Mouse (Mus musculus) heart, embryonic 11.5 days (tissue): ENCODE results near the gene Nthl1. TPM values are rescaled to one million over a fixed set of nuclear protein-coding genes. Genes with fewer than 3 reads are reported as not detected.
A peak's percentile ranks its signal among the peaks of the same experiment; 100 is the strongest.

Experiments
- ATAC-seq: fragments of 200-750 bp; cut with Nextera tagmentation; replicated peaks from 2 replicates; pipeline ENCODE4 v1.8.0; 2017; ENCODE audit warnings: moderate library complexity; ENCODE audit not compliant: insufficient number of reproducible peaks, low FRiP score, low TSS enrichment
- H3K27ac ChIP-seq: fragments of 300-500 bp; sonication (generic); 2 replicates; pipeline ENCODE4 v1.5.1; 2014; ENCODE audit warnings: mild to moderate bottlenecking, low read depth, low read length
- H3K27me3 ChIP-seq: fragments of 300-500 bp; sonication (generic); 2 replicates; pipeline ENCODE4 v1.6.1; 2014; ENCODE audit warnings: mild to moderate bottlenecking, low read length, mixed read lengths; ENCODE audit not compliant: control insufficient read depth, insufficient read depth
- H3K36me3 ChIP-seq: fragments of 300-500 bp; sonication (generic); 2 replicates; pipeline ENCODE4 v1.6.1; 2014; ENCODE audit warnings: mild to moderate bottlenecking, low read length, moderate library complexity, mixed read lengths; ENCODE audit not compliant: control insufficient read depth, insufficient read depth
- H3K4me1 ChIP-seq: fragments of 300-500 bp; sonication (generic); 2 replicates; pipeline ENCODE4 v1.6.1; 2014; ENCODE audit warnings: low read length; ENCODE audit not compliant: control insufficient read depth, insufficient read depth
- H3K4me2 ChIP-seq: fragments of 300-500 bp; sonication (generic); 2 replicates; pipeline ENCODE4 v1.6.1; 2014; ENCODE audit warnings: mild to moderate bottlenecking, moderate library complexity
- H3K4me3 ChIP-seq: fragments of 300-500 bp; sonication (generic); 2 replicates; pipeline ENCODE4 v1.5.1; 2014; ENCODE audit warnings: low read depth, low read length
- H3K9ac ChIP-seq: fragments of 300-500 bp; sonication (generic); 2 replicates; pipeline ENCODE4 v1.6.1; 2014; ENCODE audit warnings: mild to moderate bottlenecking, low read depth, low read length, moderate library complexity
- H3K9me3 ChIP-seq: fragments of 300-500 bp; sonication (generic); replicated peaks from 2 replicates; pipeline ENCODE4 v1.6.1; 2016; ENCODE audit warnings: low read length; ENCODE audit not compliant: control insufficient read depth
- WGBS: fragments of 180-500 bp; shearing (Covaris S2); extraction: QIAGEN DNeasy Blood & Tissue Kit; methylation state at CpG from one replicate; pipeline ENCODE4 v1.1.7; 2014; ENCODE audit not compliant: insufficient replicate concordance; 5-methylcytosine and 5-hydroxymethylcytosine counted together
- polyA plus RNA-seq: library from polyadenylated mRNA; unstranded; fragments of >200 nt; fragmentation: Nextera tagmentation; extraction: Ambion mirVana; gene quantifications from 2 replicates; pipeline ENCODE4 v1.2.1, GENCODE M21; 2014

Gene Nthl1
- polyA plus RNA-seq, 1 experiment from 2014 or later, result 9.8 TPM

- no peak overlapping the region for H3K4me2 ChIP-seq
- no peak overlapping the region for H3K27ac ChIP-seq
- peaks cover 45% of the 10 kb centered on the region for H3K27me3 ChIP-seq
- H3K9me3 ChIP-seq, result no peaks in the 10 kb centered on the region
- H3K4me3 ChIP-seq, result no peak overlapping the region
- WGBS, result 85% methylated on average over 14 of the region's 14 CpGs
- H3K4me1 ChIP-seq, result peaks cover 39% of the 10 kb centered on the region
- no peak for ATAC-seq
- no peak overlapping the region for H3K9ac ChIP-seq
- H3K36me3 ChIP-seq, result peaks cover 2% of the 10 kb centered on the region; the same call in 1 of the 2 replicates
Measured at GRCm38 (mm10) chr17:24641944-24642343, 9.5 kb downstream of the Nthl1 start.

GRCm38 (mm10) chr17:24642791-24643343, 10.4 kb downstream of the Nthl1 start:
- WGBS, result 65% methylated on average over 6 of the region's 6 CpGs
- no peak for ATAC-seq
- H3K4me2 ChIP-seq, result no peak overlapping the region
- H3K9me3 ChIP-seq, result no peaks in the 10 kb centered on the region
- peaks cover 48% of the 10 kb centered on the region for H3K27me3 ChIP-seq
- H3K36me3 ChIP-seq, result peaks cover 2% of the 10 kb centered on the region; the same call in 1 of the 2 replicates
- H3K27ac ChIP-seq, result no peak overlapping the region
- H3K4me1 ChIP-seq, result peaks cover 40% of the 10 kb centered on the region
- H3K4me3 ChIP-seq, result no peak overlapping the region
- H3K9ac ChIP-seq, result no peak overlapping the region

- peaks cover 48% of the 10 kb centered on the region for H3K27me3 ChIP-seq
- peaks cover 43% of the 10 kb centered on the region for H3K4me1 ChIP-seq
- 32% methylated on average over 7 of the region's 7 CpGs for WGBS
- H3K27ac ChIP-seq, result peak overlapping the region; percentile 88
- no peak overlapping the region for H3K4me3 ChIP-seq
- no peaks in the 10 kb centered on the region for H3K9me3 ChIP-seq
- H3K36me3 ChIP-seq, result peaks cover 2% of the 10 kb centered on the region; the same call in 1 of the 2 replicates
- H3K4me2 ChIP-seq, result peak overlapping the region; percentile 20
- ATAC-seq, result peak; percentile 43
- H3K9ac ChIP-seq, result peak overlapping the region; percentile 61
Measured at GRCm38 (mm10) chr17:24644030-24644715, 11.7 kb downstream of the Nthl1 start.

GRCm38 (mm10) chr17:24644875-24645721, 12.6 kb downstream of the Nthl1 start:
- Histone ChIP-seq H3K27ac (peak overlapping the region; percentile 88), H3K9me3 (no peaks in the 10 kb centered on the region), H3K4me3 (no peak overlapping the region), H3K36me3 (peaks cover 2% of the 10 kb centered on the region; the same call in 1 of the 2 replicates), H3K4me2 (peak overlapping the region; percentile 20), H3K9ac (peak overlapping the region; percentile 62), H3K4me1 (peaks cover 44% of the 10 kb centered on the region), H3K27me3 (peaks cover 42% of the 10 kb centered on the region)
- ATAC-seq, result peak; percentile 13; the same call in 1 of the 2 replicates
- 64% methylated on average over 9 of the region's 9 CpGs for WGBS

GRCm38 (mm10) chr17:24645916-24646315, 13.4 kb downstream of the Nthl1 start:
- peaks cover 41% of the 10 kb centered on the region for H3K27me3 ChIP-seq
- WGBS, result 54% methylated on average over 3 of the region's 3 CpGs
- H3K36me3 ChIP-seq, result no peaks in the 10 kb centered on the region
- H3K4me3 ChIP-seq, result no peak overlapping the region
- H3K4me2 ChIP-seq, result peak overlapping the region; percentile 20; the same call in 1 of the 2 replicates
- H3K4me1 ChIP-seq, result peaks cover 47% of the 10 kb centered on the region
- H3K9me3 ChIP-seq, result no peaks in the 10 kb centered on the region
- H3K27ac ChIP-seq, result peak overlapping the region; percentile 88
- no peak overlapping the region for H3K9ac ChIP-seq
- ATAC-seq, result no peak

GRCm38 (mm10) chr17:24646381-24646780, 13.9 kb downstream of the Nthl1 start:
- H3K4me1 ChIP-seq, result peaks cover 47% of the 10 kb centered on the region

GRCm38 (mm10) chr17:24647493-24647892, 15.0 kb downstream of the Nthl1 start:
- Histone ChIP-seq H3K4me1 (peaks cover 47% of the 10 kb centered on the region), H3K4me2 (peak overlapping the region; percentile 41), H3K27ac (peak overlapping the region; percentile 17; the same call in 1 of the 2 replicates), H3K27me3 (peaks cover 37% of the 10 kb centered on the region), H3K36me3 (no peaks in the 10 kb centered on the region), H3K4me3 (peak overlapping the region; percentile 1; the same call in 1 of the 2 replicates), H3K9ac (no peak overlapping the region), H3K9me3 (no peaks in the 10 kb centered on the region)
- 62% methylated on average over 11 of the region's 11 CpGs for whole genome bisulfite sequencing
- ATAC-seq, result no peak

More at GRCm38 (mm10) chr17:24646381-24646780, 13.9 kb downstream of the Nthl1 start:
- Histone ChIP-seq H3K9me3 (no peaks in the 10 kb centered on the region), H3K9ac (no peak overlapping the region), H3K4me3 (no peak overlapping the region), H3K27ac (peak overlapping the region; percentile 88), H3K36me3 (no peaks in the 10 kb centered on the region), H3K27me3 (peaks cover 41% of the 10 kb centered on the region), H3K4me2 (no peak overlapping the region)
- WGBS, result 79% methylated on average over 4 of the region's 4 CpGs
- no peak for ATAC-seq

GRCm38 (mm10) chr17:24648731-24649377, 16.4 kb downstream of the Nthl1 start:
- Histone ChIP-seq H3K4me1 (peaks cover 40% of the 10 kb centered on the region), H3K4me3 (peak overlapping the region; percentile 76), H3K27me3 (peaks cover 32% of the 10 kb centered on the region), H3K9me3 (no peaks in the 10 kb centered on the region), H3K36me3 (no peaks in the 10 kb centered on the region), H3K4me2 (peak overlapping the region; percentile 98), H3K9ac (peak overlapping the region; percentile 80; the same call in 1 of the 2 replicates), H3K27ac (no peak overlapping the region)
- ATAC-seq, result no peak
- WGBS, result 66% methylated on average over 10 of the region's 10 CpGs
